Mouse (Mus musculus): ENCODE measurements at regions not wholly inside any gene's neighbourhood (a gene's known extent, or its start where the extent isn't known, plus 50 kb on each side); places are given as distances from the start of the nearest gene placed in this dataset.

- no peak for DNase-seq
Measured at GRCm38 (mm10) chr16:68428541-68428940, 807.8 kb upstream of the Cadm2 start.

GRCm38 (mm10) chr16:68427522-68427921 lies 806.8 kb upstream of the Cadm2 start:
- DNase-seq, result no peak

- no peak for DNase-seq
Measured at GRCm38 (mm10) chr16:68425276-68425675, 804.6 kb upstream of the Cadm2 start.

DNA sequence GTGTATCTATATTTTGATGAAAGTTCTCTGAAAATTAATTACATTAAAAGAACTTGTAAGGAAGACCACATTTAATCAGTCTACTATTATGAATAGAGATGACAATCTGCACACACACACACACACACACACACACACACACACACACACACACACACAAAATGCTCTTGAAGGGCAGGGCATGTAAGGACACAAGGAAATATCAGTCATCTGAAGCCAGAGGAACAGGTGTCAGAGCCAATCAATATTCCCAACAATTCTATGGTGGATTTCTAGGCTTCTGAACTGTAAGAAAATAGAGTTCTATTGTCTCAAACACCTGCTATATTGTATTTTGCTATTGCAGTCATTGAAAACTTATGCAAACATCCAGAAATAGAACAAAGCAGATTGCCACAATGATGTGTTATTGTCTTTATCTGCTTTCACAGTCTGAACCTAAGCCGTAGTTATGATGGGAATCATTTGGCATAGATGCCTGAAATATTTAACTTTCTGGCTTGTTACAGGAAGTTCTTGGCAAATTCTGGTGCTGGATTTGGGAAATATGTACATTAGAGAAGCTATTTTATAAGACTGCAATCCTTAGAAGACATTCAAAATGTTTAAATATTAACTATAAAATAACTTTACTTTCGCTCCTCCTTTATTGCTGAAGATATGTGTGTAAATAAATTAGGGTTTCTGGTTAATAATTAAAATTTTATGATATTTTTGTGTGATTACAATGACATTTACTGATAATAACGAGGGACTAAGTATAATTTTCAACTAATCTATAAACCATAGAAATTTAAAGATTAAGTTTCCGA lies 781.4 kb upstream of the Cadm2 start:
- no peak for DNase-seq

- peak; percentile 11 for DNase-seq
Measured at GRCm38 (mm10) chr16:68400591-68400990, 779.9 kb upstream of the Cadm2 start.

DNA sequence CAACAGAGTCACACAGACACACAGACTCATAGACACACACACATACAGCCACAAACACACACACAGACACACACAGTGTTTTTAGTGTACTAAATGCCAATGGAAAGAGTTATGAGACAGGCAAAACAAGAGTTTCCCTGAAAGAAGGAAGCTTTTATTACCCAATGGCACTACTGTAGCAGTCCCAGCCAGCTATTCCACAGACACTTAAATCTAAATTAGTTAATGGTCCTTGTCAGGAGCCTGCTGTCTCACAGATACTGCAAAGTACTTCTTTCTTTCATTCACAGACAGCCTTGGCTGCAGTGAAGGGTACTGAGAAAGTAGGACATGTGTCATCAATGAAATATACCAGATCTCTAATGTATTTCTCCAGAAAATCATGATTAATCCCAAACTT lies 730.4 kb upstream of the Cadm2 start:
- DNase-seq, result no peak

GRCm38 (mm10) chr16:68338970-68339369 lies 718.3 kb upstream of the Cadm2 start:
- no peak for DNase-seq

Data from cerebellum, adult 9-10 months (tissue).